Mouse (Mus musculus): ENCODE measurements around the gene Armh3. TPM values are rescaled to one million over a fixed set of nuclear protein-coding genes. Genes with fewer than 3 reads are reported as not detected.
A peak's percentile ranks its signal among the peaks of the same experiment; 100 is the strongest.

The Armh3 gene
- polyA plus RNA-seq, 1 experiment, result 11.2 TPM

GRCm38 (mm10) chr19:45847016-45847732, 151.1 kb downstream of the Armh3 start:
- no peak overlapping the region for H3K27ac ChIP-seq (ENCODE audit: control insufficient read depth, insufficient read depth, low read length)
- TF ChIP-seq CTCF (IDR thresholded peaks at IDR 0.05; ENCODE audit: borderline replicate concordance, control insufficient read depth, extremely low read depth, insufficient read depth, low read length, poor library complexity) (no peak), POLR2A (IDR thresholded peaks at IDR 0.05; ENCODE audit: control insufficient read depth, extremely low read depth, insufficient read depth, low read length, poor library complexity) (no peak)
- no peak overlapping the region for H3K4me3 ChIP-seq (ENCODE audit: control insufficient read depth, insufficient read depth, low read length)
- WGBS, result 98% methylated on average over 3 of the region's 3 CpGs
- no peaks in the 10 kb centered on the region for H3K36me3 ChIP-seq (ENCODE audit: control insufficient read depth, insufficient read depth, low read length)
- no peaks in the 10 kb centered on the region for H3K27me3 ChIP-seq (ENCODE audit: control insufficient read depth, insufficient read depth, low read length)
- H3K4me1 ChIP-seq (replicated peaks; ENCODE audit: control insufficient read depth, insufficient read depth, low read length), result peaks cover 16% of the 10 kb centered on the region
- peak; percentile 40 for DNase-seq

- no peak for TF ChIP-seq POLR2A (IDR thresholded peaks at IDR 0.05; ENCODE audit: control insufficient read depth, extremely low read depth, insufficient read depth, low read length, poor library complexity)
- Histone ChIP-seq H3K4me3 (ENCODE audit: control insufficient read depth, insufficient read depth, low read length) (no peak overlapping the region), H3K27me3 (ENCODE audit: control insufficient read depth, insufficient read depth, low read length) (no peaks in the 10 kb centered on the region), H3K36me3 (ENCODE audit: control insufficient read depth, insufficient read depth, low read length) (no peaks in the 10 kb centered on the region), H3K4me1 (replicated peaks; ENCODE audit: control insufficient read depth, insufficient read depth, low read length) (peaks cover 16% of the 10 kb centered on the region), H3K27ac (ENCODE audit: control insufficient read depth, insufficient read depth, low read length) (peak overlapping the region; percentile 97; the same call in 1 of the 2 replicates)
- 71% methylated on average over 3 of the region's 3 CpGs for WGBS
- DNase-seq, result no peak
Measured at GRCm38 (mm10) chr19:45844209-45844608, 154.1 kb downstream of the Armh3 start.

DNA sequence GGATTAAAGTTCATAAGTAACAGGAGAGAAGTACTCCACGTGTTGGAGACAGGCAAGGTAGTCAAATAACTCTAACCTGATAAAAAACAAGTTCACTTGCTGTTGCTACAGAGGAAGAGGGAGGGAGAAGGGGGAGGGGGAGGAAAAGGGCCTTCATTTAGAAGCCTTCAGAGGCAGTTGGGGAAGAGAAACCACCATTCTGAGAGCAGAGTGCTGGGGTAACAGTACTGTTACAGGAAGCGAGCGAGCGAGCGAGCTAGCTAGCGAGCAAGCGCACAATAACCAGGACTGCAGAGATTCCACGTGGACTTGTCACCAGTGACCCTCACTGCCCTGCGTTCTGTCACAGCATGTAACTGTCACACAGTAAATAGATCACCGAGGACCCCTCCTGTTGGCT, 154.9 kb downstream of the Armh3 start:
- peak; percentile 55 for DNase-seq
- peaks cover 16% of the 10 kb centered on the region for H3K4me1 ChIP-seq (replicated peaks; ENCODE audit: control insufficient read depth, insufficient read depth, low read length)
- H3K27ac ChIP-seq (ENCODE audit: control insufficient read depth, insufficient read depth, low read length), result peak overlapping the region; percentile 97
- H3K27me3 ChIP-seq (ENCODE audit: control insufficient read depth, insufficient read depth, low read length), result no peaks in the 10 kb centered on the region
- TF ChIP-seq POLR2A (IDR thresholded peaks at IDR 0.05; ENCODE audit: control insufficient read depth, extremely low read depth, insufficient read depth, low read length, poor library complexity), result peak; percentile 55; the same call in 1 of the 2 replicates
- TF ChIP-seq CTCF (IDR thresholded peaks at IDR 0.05; ENCODE audit: borderline replicate concordance, control insufficient read depth, extremely low read depth, insufficient read depth, low read length, poor library complexity), result no peak
- peak overlapping the region; percentile 50 for H3K4me3 ChIP-seq (ENCODE audit: control insufficient read depth, insufficient read depth, low read length)
- 4% methylated on average over 10 of the region's 10 CpGs for WGBS
- no peaks in the 10 kb centered on the region for H3K36me3 ChIP-seq (ENCODE audit: control insufficient read depth, insufficient read depth, low read length)

DNA sequence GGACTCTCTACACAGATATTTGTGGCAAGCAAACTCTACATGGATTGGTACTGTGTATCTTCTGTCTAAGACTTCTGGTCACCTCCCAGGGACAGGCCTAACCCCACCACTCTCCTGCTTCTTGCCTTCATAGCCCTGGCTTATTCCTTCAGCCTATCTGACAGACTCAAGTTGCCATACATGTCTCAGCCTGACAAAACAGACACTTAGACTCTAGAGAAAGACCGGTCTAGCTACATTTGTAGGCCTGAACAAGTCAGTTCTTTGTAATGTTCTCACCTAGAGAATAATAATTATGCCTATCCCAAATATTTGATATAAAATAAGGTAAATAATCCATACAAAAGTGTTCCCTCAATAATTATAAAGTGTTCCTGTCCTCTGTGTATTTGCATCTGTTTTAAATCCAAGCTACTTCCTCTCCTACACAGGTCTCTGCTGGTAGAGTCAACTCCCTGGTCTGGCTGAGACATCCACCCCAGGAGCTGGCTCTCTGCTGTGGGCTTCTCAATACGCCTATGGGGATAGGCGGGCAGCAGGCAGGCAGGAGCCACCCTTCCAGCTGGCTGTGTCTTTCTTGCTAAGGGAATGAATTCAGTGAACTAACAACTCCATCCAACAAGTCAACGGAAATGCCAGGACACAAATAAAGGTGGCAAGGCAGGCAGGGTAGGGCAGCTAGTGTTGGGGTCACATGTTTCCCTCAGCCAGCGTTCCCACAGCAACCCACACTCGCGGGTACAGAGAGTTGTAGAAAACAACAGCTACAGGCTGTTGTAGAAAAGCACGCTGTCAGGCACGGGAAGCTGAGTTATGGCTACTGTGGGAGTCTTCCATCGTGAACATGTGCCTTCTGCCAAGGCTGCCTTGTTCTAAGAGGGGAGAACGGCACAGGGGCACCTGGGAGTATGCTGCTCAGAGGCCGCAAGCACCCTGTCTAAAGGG, 161.0 kb downstream of the Armh3 start:
- WGBS, result 57% methylated on average over 12 of the region's 12 CpGs
- H3K36me3 ChIP-seq (ENCODE audit: control insufficient read depth, insufficient read depth, low read length), result no peaks in the 10 kb centered on the region
- no peak for DNase-seq
- peaks cover 13% of the 10 kb centered on the region for H3K4me1 ChIP-seq (replicated peaks; ENCODE audit: control insufficient read depth, insufficient read depth, low read length)
- H3K4me3 ChIP-seq (ENCODE audit: control insufficient read depth, insufficient read depth, low read length), result no peak overlapping the region
- H3K27ac ChIP-seq (ENCODE audit: control insufficient read depth, insufficient read depth, low read length), result no peak overlapping the region
- TF ChIP-seq POLR2A (IDR thresholded peaks at IDR 0.05; ENCODE audit: control insufficient read depth, extremely low read depth, insufficient read depth, low read length, poor library complexity), result no peak
- TF ChIP-seq CTCF (IDR thresholded peaks at IDR 0.05; ENCODE audit: borderline replicate concordance, control insufficient read depth, extremely low read depth, insufficient read depth, low read length, poor library complexity), result no peak
- no peaks in the 10 kb centered on the region for H3K27me3 ChIP-seq (ENCODE audit: control insufficient read depth, insufficient read depth, low read length)

DNA sequence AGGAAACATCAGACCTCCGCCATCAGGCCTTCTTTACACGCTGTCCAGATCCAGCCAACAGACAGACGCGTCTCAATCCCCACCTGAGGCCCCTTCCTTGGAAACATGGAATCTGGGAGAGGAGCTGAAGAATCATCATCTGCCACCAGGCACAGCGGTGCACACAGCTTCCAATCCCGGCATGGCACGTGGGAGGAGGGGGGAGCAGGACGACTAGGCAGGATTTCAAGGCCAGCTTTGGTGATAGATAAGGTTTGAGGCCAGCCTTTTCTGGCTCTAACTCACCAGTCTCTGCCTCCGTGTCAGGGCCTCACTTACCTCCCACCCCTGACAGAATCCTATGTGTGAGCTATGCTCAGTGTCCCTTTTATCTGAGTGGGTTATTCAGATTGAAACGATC, 162.8 kb downstream of the Armh3 start:
- Histone ChIP-seq H3K36me3 (ENCODE audit: control insufficient read depth, insufficient read depth, low read length) (no peaks in the 10 kb centered on the region), H3K4me1 (replicated peaks; ENCODE audit: control insufficient read depth, insufficient read depth, low read length) (peaks cover 17% of the 10 kb centered on the region), H3K27me3 (ENCODE audit: control insufficient read depth, insufficient read depth, low read length) (no peaks in the 10 kb centered on the region), H3K27ac (ENCODE audit: control insufficient read depth, insufficient read depth, low read length) (no peak overlapping the region), H3K4me3 (ENCODE audit: control insufficient read depth, insufficient read depth, low read length) (no peak overlapping the region)
- 95% methylated on average over 10 of the region's 10 CpGs for WGBS
- DNase-seq, result no peak
- TF ChIP-seq POLR2A (IDR thresholded peaks at IDR 0.05; ENCODE audit: control insufficient read depth, extremely low read depth, insufficient read depth, low read length, poor library complexity) (no peak), CTCF (IDR thresholded peaks at IDR 0.05; ENCODE audit: borderline replicate concordance, control insufficient read depth, extremely low read depth, insufficient read depth, low read length, poor library complexity) (no peak)

DNA sequence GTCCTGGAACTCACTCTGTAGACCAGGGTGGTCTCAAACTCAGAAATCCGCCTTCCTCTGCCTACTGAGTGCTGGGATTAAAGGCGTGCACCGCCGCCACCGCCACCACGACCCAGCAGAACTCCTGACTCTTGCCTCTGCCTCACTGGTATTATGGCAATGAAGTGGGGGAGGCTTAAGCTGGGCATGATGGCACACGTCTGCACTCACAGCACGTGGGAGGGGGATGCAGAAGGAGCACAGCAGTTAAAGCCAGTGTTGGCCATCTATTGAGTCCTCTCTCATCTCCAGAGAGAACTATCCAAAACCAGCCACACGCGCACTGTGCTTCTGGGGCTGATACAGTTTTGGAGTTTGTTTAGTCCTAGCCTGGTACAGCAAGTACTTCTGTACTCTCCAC, 164.6 kb downstream of the Armh3 start:
- Histone ChIP-seq H3K36me3 (ENCODE audit: control insufficient read depth, insufficient read depth, low read length) (no peaks in the 10 kb centered on the region), H3K4me3 (ENCODE audit: control insufficient read depth, insufficient read depth, low read length) (no peak overlapping the region), H3K27me3 (ENCODE audit: control insufficient read depth, insufficient read depth, low read length) (no peaks in the 10 kb centered on the region), H3K4me1 (replicated peaks; ENCODE audit: control insufficient read depth, insufficient read depth, low read length) (peaks cover 17% of the 10 kb centered on the region), H3K27ac (ENCODE audit: control insufficient read depth, insufficient read depth, low read length) (no peak overlapping the region)
- DNase-seq, result no peak
- TF ChIP-seq POLR2A (IDR thresholded peaks at IDR 0.05; ENCODE audit: control insufficient read depth, extremely low read depth, insufficient read depth, low read length, poor library complexity), result no peak
- TF ChIP-seq CTCF (IDR thresholded peaks at IDR 0.05; ENCODE audit: borderline replicate concordance, control insufficient read depth, extremely low read depth, insufficient read depth, low read length, poor library complexity), result no peak
- WGBS, result 83% methylated on average over 10 of the region's 10 CpGs

Data from thymus, adult 2 months (tissue).